Mouse (Mus musculus) forebrain, postnatal 0 days (tissue): Measurements from ENCODE around the gene Flvcr1. TPM values are rescaled to one million over a fixed set of nuclear protein-coding genes. Genes with fewer than 3 reads are reported as not detected.

ENCODE experiments used
- ATAC-seq: fragments of 200-750 bp; cut with Nextera tagmentation; 2 replicates; pipeline ENCODE4 v1.8.0; 2017; ENCODE audit warnings: mild to moderate bottlenecking, moderate library complexity
- DNase-seq: peaks from one replicate; pipeline ENCODE4 v3.0.0-alpha.2; 2015
- H3K27ac ChIP-seq: fragments of 300-500 bp; sonication (generic); 2 replicates; pipeline ENCODE4 v1.5.1; 2014; ENCODE audit warnings: low read depth, mild to moderate bottlenecking, antibody characterized with exemption, low read length, moderate library complexity, mixed read lengths
- H3K27me3 ChIP-seq: fragments of 300-500 bp; sonication (generic); 2 replicates; pipeline ENCODE4 v1.6.1; 2014; ENCODE audit warnings: mild to moderate bottlenecking, low read length, mixed read lengths; ENCODE audit not compliant: insufficient read depth
- H3K36me3 ChIP-seq: fragments of 300-500 bp; sonication (generic); 2 replicates; pipeline ENCODE4 v1.6.1; 2014; ENCODE audit warnings: mild to moderate bottlenecking, moderate library complexity; ENCODE audit not compliant: insufficient read depth
- H3K4me1 ChIP-seq: fragments of 300-500 bp; sonication (generic); 2 replicates; pipeline ENCODE4 v1.6.1; 2014; ENCODE audit warnings: antibody characterized with exemption; ENCODE audit not compliant: insufficient read depth
- H3K4me2 ChIP-seq: fragments of 300-500 bp; sonication (generic); 2 replicates; pipeline ENCODE4 v1.6.1; 2014; ENCODE audit warnings: low read depth, mild to moderate bottlenecking, moderate library complexity
- H3K4me3 ChIP-seq: fragments of 300-500 bp; sonication (generic); 2 replicates; pipeline ENCODE4 v1.5.1; 2014; ENCODE audit warnings: low read depth, low read length, mixed read lengths
- H3K9ac ChIP-seq: fragments of 300-500 bp; sonication (generic); 2 replicates; pipeline ENCODE4 v1.6.1; 2014; ENCODE audit warnings: mild to moderate bottlenecking
- H3K9me3 ChIP-seq: fragments of 300-500 bp; sonication (generic); 2 replicates; pipeline ENCODE4 v1.6.1; 2016; ENCODE audit warnings: low read length
- CTCF ChIP-seq: sonication (generic); IDR thresholded peaks from 2 replicates; pipeline ENCODE4 v1.5.1; 2016; ENCODE audit warnings: antibody characterized with exemption, control low read depth, low read depth
- WGBS: fragments of 180-500 bp; shearing (Covaris S2); extraction: QIAGEN DNeasy Blood & Tissue Kit; methylation state at CpG from one replicate; pipeline ENCODE4 v1.1.7; 2014; 5-methylcytosine and 5-hydroxymethylcytosine counted together
- polyA plus RNA-seq: library from polyadenylated mRNA; unstranded; fragments of >200 nt; fragmentation: Nextera tagmentation; extraction: Ambion mirVana; gene quantifications from 2 replicates; pipeline ENCODE4 v1.2.1, GENCODE M21; 2015
- total RNA-seq: library from RNA; depleted of rRNA; stranded (reverse); fragments of >200 nt; gene quantifications from 2 replicates; pipeline ENCODE4 v1.2.3, GENCODE M21; 2014; rRNA removed

The Flvcr1 gene
- total and polyA plus RNA-seq, 2 experiments from 2014 or later: 7.6 to 33.9 TPM

- DNase-seq (no peak), ATAC-seq (no peak)
- WGBS: 91% methylated on average over 5 of the region's 5 CpGs
- H3K9ac ChIP-seq: no peak overlapping the region
- no peak for TF ChIP-seq CTCF
- H3K27me3 ChIP-seq: no peaks in the 10 kb centered on the region
- no peak overlapping the region for H3K4me3 ChIP-seq
- peaks cover 88% of the 10 kb centered on the region for H3K36me3 ChIP-seq
- H3K4me1 ChIP-seq: no peaks in the 10 kb centered on the region
- no peaks in the 10 kb centered on the region for H3K9me3 ChIP-seq
- no peak overlapping the region for H3K4me2 ChIP-seq
- H3K27ac ChIP-seq: no peak overlapping the region
Observed at GRCm38 (mm10) chr1:190958821-190959220, 67.1 kb downstream of the Flvcr1 start.

Other genes with a start within 250 kb of the Flvcr1 start
- gene Rps6kc1, start 114.4 kb downstream of the Flvcr1 start, total RNA-seq: 42.8 and 47.4 TPM in 2 replicates
- gene Rps6kc1, start 114.4 kb downstream of the Flvcr1 start, polyA plus RNA-seq: 23.0 and 26.1 TPM in 2 replicates
- gene Angel2, start 101.0 kb downstream of the Flvcr1 start, total RNA-seq: 48.5 and 49.1 TPM in 2 replicates
- gene Angel2, start 101.0 kb downstream of the Flvcr1 start, polyA plus RNA-seq: 44.3 and 47.7 TPM in 2 replicates
- gene Vash2, start 46.9 kb downstream of the Flvcr1 start, total RNA-seq: 46.4 and 47.5 TPM in 2 replicates
- 60.9 and 63.7 TPM in 2 replicates for gene Vash2, start 46.9 kb downstream of the Flvcr1 start, polyA plus RNA-seq
- not detected in 2 replicates for gene Spata45, start 10.5 kb upstream of the Flvcr1 start, total RNA-seq
- gene Spata45, start 10.5 kb upstream of the Flvcr1 start, polyA plus RNA-seq: not detected in 2 replicates
- 23.0 and 24.8 TPM in 2 replicates for gene Tatdn3, start 36.8 kb upstream of the Flvcr1 start, total RNA-seq
- 11.9 and 13.2 TPM in 2 replicates for gene Tatdn3, start 36.8 kb upstream of the Flvcr1 start, polyA plus RNA-seq
- gene Nsl1, start 36.9 kb upstream of the Flvcr1 start, total RNA-seq: 2.1 and 4.7 TPM in 2 replicates
- gene Nsl1, start 36.9 kb upstream of the Flvcr1 start, polyA plus RNA-seq: 1.2 and 2.5 TPM in 2 replicates
- 1.4 and 1.8 TPM in 2 replicates for gene Batf3, start 71.7 kb upstream of the Flvcr1 start, total RNA-seq
- 1.2 and 1.3 TPM in 2 replicates for gene Batf3, start 71.7 kb upstream of the Flvcr1 start, polyA plus RNA-seq
- not detected in 2 replicates for gene Fam71a, start 138.7 kb upstream of the Flvcr1 start, total RNA-seq
- not detected in 2 replicates for gene Fam71a, start 138.7 kb upstream of the Flvcr1 start, polyA plus RNA-seq
- 0.62 and 1.5 TPM in 2 replicates for gene Atf3, start 191.9 kb upstream of the Flvcr1 start, total RNA-seq
- gene Atf3, start 191.9 kb upstream of the Flvcr1 start, polyA plus RNA-seq: 1.1 and 1.4 TPM in 2 replicates